Mouse (Mus musculus): Measurements from ENCODE around the gene Ptges2.

GRCm38 (mm10) chr2:32424796-32425195 lies 29.1 kb downstream of the Ptges2 start:
- no peak for TF ChIP-seq CTCF (conservative IDR thresholded peaks at IDR 0.05; ENCODE audit: low read length)
- TF ChIP-seq POU5F1 (IDR thresholded peaks at IDR 0.05; ENCODE audit: borderline replicate concordance, low read length): no peak

All from E14TG2a.4 (cell line).